Mouse (Mus musculus) limb, embryonic 10.5 days (tissue): ENCODE measurements at regions not wholly inside any gene's neighbourhood (a gene's known extent, or its start where the extent isn't known, plus 50 kb on each side); places are given as distances from the start of the nearest gene placed in this dataset.

ENCODE experiments used
- DNase-seq: peaks from one replicate; pipeline ENCODE4 v3.0.0-alpha.2; 2017; ENCODE audit warnings: low spot score
- H3K27ac ChIP-seq: fragments of 300-500 bp; sonication (generic); 2 replicates; pipeline ENCODE4 v1.5.1; 2016; ENCODE audit warnings: mild to moderate bottlenecking
- H3K27me3 ChIP-seq: fragments of 300-500 bp; sonication (generic); 2 replicates; pipeline ENCODE4 v1.6.1; 2016; ENCODE audit warnings: low read depth, mild to moderate bottlenecking; ENCODE audit not compliant: poor library complexity, severe bottlenecking
- H3K36me3 ChIP-seq: fragments of 300-500 bp; sonication (generic); 2 replicates; pipeline ENCODE4 v1.6.1; 2016; ENCODE audit warnings: mild to moderate bottlenecking, moderate library complexity
- H3K4me1 ChIP-seq: fragments of 300-500 bp; sonication (generic); 2 replicates; pipeline ENCODE4 v1.6.1; 2016
- H3K4me3 ChIP-seq: fragments of 300-500 bp; sonication (generic); 2 replicates; pipeline ENCODE4 v1.5.1; 2016; ENCODE audit warnings: mild to moderate bottlenecking, moderate library complexity
- H3K9me3 ChIP-seq: fragments of 300-500 bp; sonication (generic); replicated peaks from 2 replicates; pipeline ENCODE4 v1.6.1; 2016; ENCODE audit warnings: mild to moderate bottlenecking
- WGBS: fragments of 180-500 bp; shearing (Covaris S2); methylation state at CpG from one replicate; pipeline ENCODE4 v1.1.7; 2016; 5-methylcytosine and 5-hydroxymethylcytosine counted together

- WGBS = 62% methylated on average over 4 of the region's 4 CpGs
- no peak overlapping the region for H3K27ac ChIP-seq
These were observed 54.0 kb upstream of the Usp47 start for GRCm38 (mm10) chr7:111969198-111969887.

GRCm38 (mm10) chr7:111968261-111968660 is 55.0 kb upstream of the Usp47 start:
- Histone ChIP-seq H3K9me3 (no peaks in the 10 kb centered on the region), H3K27ac (no peak overlapping the region), H3K4me1 (no peaks in the 10 kb centered on the region), H3K36me3 (no peaks in the 10 kb centered on the region), H3K27me3 (no peaks in the 10 kb centered on the region), H3K4me3 (no peak overlapping the region)
- 72% methylated on average over 5 of the region's 5 CpGs for WGBS
- DNase-seq = no peak

More at GRCm38 (mm10) chr7:111969198-111969887, 54.0 kb upstream of the Usp47 start:
- H3K4me3 ChIP-seq = no peak overlapping the region
- no peaks in the 10 kb centered on the region for H3K27me3 ChIP-seq
- H3K9me3 ChIP-seq = no peaks in the 10 kb centered on the region
- H3K36me3 ChIP-seq = no peaks in the 10 kb centered on the region
- H3K4me1 ChIP-seq = no peaks in the 10 kb centered on the region
- DNase-seq = peak; percentile 71

DNA sequence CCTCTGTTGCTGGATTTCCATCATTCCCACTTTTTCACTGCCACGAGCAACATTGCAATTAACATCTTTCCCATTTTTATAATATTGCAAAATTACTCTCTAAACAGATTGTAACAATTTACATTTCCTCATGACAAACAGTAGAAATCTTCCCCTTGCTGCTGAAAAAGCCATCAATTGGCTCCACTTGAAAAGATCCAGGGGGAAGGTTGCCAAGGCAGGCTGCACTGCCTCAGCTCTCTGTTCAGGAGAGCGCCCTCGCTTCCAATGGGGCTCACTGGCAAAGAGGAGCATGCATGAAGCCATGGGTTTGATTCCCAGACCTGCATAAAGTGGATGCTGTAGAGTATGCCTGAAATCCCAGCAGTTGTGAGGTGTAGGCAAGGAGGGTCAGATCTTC is 56.6 kb upstream of the Usp47 start:
- Histone ChIP-seq H3K4me3 (no peak overlapping the region), H3K4me1 (no peaks in the 10 kb centered on the region), H3K27me3 (no peaks in the 10 kb centered on the region), H3K9me3 (no peaks in the 10 kb centered on the region), H3K36me3 (no peaks in the 10 kb centered on the region), H3K27ac (no peak overlapping the region)
- WGBS = 88% methylated on average over 3 of the region's 3 CpGs
- no peak for DNase-seq

DNA sequence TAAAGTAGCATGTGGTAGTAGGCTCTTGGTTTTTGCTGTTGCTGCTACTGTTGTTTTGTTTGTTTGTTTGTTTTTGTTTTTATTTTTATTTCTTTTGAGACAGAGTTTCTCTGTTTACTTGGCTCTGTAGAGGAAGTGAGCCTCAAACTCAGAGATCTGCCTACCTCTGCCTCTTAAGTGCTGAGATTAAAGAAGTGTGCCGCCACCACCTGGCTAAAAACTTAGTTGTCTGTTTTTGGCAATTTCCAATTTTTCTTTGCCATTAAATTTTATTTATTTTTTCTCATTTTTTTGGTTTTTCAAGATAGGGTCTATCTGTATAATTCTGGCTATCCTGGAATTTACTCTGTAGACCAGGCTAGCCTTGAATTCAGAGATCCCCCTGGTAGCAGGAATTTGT is 59.3 kb upstream of the Usp47 start:
- no peak for DNase-seq
- H3K4me1 ChIP-seq = no peaks in the 10 kb centered on the region
- H3K27ac ChIP-seq = no peak overlapping the region
- H3K36me3 ChIP-seq = no peaks in the 10 kb centered on the region
- no peaks in the 10 kb centered on the region for H3K27me3 ChIP-seq
- WGBS = 84% methylated on average over 1 of the region's 1 CpGs
- no peak overlapping the region for H3K4me3 ChIP-seq
- H3K9me3 ChIP-seq = no peaks in the 10 kb centered on the region

DNA sequence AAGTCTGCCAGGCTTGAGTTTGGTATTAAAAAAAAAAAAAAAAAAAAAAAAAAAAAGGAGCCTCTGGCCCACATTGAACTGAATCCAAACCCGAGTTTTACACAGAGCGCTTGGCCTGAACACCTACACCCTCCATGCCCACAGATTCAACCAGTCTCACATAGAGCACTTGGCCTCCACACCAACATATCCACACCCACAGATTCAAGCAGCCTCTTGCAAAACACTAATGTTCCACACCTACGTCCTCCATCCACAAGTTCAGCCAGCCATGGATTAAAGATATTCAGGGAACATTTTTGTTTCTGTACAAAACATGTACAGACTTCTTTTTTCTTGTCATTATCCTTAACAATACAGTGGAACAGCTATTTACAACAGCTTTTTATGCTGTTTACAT is 63.3 kb upstream of the Usp47 start:
- Histone ChIP-seq H3K27me3 (no peaks in the 10 kb centered on the region), H3K4me3 (no peak overlapping the region), H3K9me3 (no peaks in the 10 kb centered on the region), H3K36me3 (no peaks in the 10 kb centered on the region), H3K4me1 (no peaks in the 10 kb centered on the region), H3K27ac (no peak overlapping the region)
- DNase-seq = no peak
- WGBS = 92% methylated on average over 3 of the region's 3 CpGs

DNA sequence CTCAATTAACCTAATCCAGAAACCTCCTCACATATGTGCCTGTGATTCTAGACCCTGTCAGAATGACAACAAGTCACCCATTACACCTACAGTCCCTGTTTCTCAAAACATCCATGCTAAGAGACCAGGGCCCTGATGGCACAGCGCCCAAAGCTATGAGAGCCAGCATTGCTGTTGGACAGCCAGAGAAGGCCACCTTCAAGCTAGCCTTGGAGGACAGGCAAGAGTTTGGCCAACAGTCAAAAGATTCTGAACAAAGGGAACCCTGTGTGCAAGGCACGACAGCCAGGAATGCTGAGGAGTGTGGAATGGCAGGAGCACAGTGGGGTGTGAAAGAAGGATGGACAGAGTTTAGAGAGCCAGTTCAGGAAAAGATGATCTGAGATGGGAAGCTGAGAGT is 66.6 kb upstream of the Usp47 start:
- 78% methylated on average over 2 of the region's 2 CpGs for WGBS
- Histone ChIP-seq H3K27ac (no peak overlapping the region), H3K36me3 (no peaks in the 10 kb centered on the region), H3K27me3 (no peaks in the 10 kb centered on the region), H3K4me3 (no peak overlapping the region), H3K9me3 (no peaks in the 10 kb centered on the region), H3K4me1 (no peaks in the 10 kb centered on the region)
- DNase-seq = no peak

- H3K27ac ChIP-seq = no peak overlapping the region
- 91% methylated on average over 4 of the region's 4 CpGs for WGBS
- no peak for DNase-seq
- no peaks in the 10 kb centered on the region for H3K4me1 ChIP-seq
- H3K27me3 ChIP-seq = no peaks in the 10 kb centered on the region
- no peaks in the 10 kb centered on the region for H3K36me3 ChIP-seq
- H3K4me3 ChIP-seq = no peak overlapping the region
- H3K9me3 ChIP-seq = no peaks in the 10 kb centered on the region
These were observed 83.7 kb upstream of the Usp47 start for GRCm38 (mm10) chr7:111939631-111940030.

- H3K4me1 ChIP-seq = no peaks in the 10 kb centered on the region
- no peak overlapping the region for H3K27ac ChIP-seq
- WGBS = 84% methylated on average over 3 of the region's 3 CpGs
- no peaks in the 10 kb centered on the region for H3K27me3 ChIP-seq
- no peaks in the 10 kb centered on the region for H3K36me3 ChIP-seq
- no peak overlapping the region for H3K4me3 ChIP-seq
- DNase-seq = no peak
- no peaks in the 10 kb centered on the region for H3K9me3 ChIP-seq
These were observed 85.8 kb upstream of the Usp47 start for GRCm38 (mm10) chr7:111937547-111937946.

- no peak overlapping the region for H3K27ac ChIP-seq
- no peaks in the 10 kb centered on the region for H3K9me3 ChIP-seq
- no peaks in the 10 kb centered on the region for H3K27me3 ChIP-seq
- no peak for DNase-seq
- WGBS = 75% methylated on average over 2 of the region's 2 CpGs
- H3K36me3 ChIP-seq = no peaks in the 10 kb centered on the region
- no peak overlapping the region for H3K4me3 ChIP-seq
- no peaks in the 10 kb centered on the region for H3K4me1 ChIP-seq
These were observed 86.2 kb upstream of the Usp47 start for GRCm38 (mm10) chr7:111937102-111937501.

DNA sequence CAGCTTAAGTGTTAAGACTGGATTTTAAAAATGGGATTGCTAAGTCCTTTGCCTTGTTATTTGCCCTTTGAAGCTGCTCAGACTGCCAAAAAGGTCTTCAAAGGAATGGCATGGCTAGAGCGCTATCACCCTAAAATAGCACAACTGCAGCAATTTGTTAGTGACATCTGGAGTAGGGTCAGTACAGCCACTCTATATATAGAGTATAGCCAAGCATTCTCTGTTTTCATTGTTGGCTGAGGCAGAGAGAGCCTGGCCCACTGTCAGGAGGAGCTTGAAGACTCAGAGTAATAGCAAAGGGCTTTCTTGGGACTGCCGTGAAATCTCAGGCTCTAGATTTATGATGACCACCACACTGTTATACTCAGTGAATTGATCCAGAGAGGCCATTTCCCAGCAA is 90.6 kb upstream of the Usp47 start:
- no peak overlapping the region for H3K27ac ChIP-seq
- H3K27me3 ChIP-seq = no peaks in the 10 kb centered on the region
- H3K4me1 ChIP-seq = no peaks in the 10 kb centered on the region
- H3K4me3 ChIP-seq = no peak overlapping the region
- WGBS = 80% methylated on average over 2 of the region's 2 CpGs
- DNase-seq = no peak
- no peaks in the 10 kb centered on the region for H3K9me3 ChIP-seq
- no peaks in the 10 kb centered on the region for H3K36me3 ChIP-seq

DNA sequence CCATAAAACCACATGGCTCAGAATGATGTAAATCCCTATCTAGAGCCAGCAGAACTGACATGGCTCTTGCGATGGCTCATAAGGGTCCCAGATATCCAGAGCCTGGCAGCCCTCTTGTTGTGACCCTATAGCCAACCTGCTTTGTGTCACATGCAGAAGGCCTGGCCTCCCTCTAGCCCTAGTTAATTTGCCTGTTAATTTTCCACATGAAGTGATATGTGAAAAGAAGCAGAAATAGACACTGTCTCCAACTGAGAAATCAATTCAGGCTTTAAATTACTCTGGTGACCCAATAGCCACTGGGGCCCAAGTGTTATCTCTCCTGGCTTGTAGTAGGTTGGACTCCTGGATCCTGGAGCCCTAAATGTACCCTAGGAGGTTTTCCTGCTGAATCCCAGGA is 103.3 kb upstream of the Usp47 start:
- Histone ChIP-seq H3K27me3 (no peaks in the 10 kb centered on the region), H3K9me3 (no peaks in the 10 kb centered on the region), H3K4me1 (no peaks in the 10 kb centered on the region), H3K36me3 (no peaks in the 10 kb centered on the region), H3K4me3 (no peak overlapping the region), H3K27ac (no peak overlapping the region)
- 84% methylated on average over 1 of the region's 1 CpGs for WGBS
- DNase-seq = no peak

DNA sequence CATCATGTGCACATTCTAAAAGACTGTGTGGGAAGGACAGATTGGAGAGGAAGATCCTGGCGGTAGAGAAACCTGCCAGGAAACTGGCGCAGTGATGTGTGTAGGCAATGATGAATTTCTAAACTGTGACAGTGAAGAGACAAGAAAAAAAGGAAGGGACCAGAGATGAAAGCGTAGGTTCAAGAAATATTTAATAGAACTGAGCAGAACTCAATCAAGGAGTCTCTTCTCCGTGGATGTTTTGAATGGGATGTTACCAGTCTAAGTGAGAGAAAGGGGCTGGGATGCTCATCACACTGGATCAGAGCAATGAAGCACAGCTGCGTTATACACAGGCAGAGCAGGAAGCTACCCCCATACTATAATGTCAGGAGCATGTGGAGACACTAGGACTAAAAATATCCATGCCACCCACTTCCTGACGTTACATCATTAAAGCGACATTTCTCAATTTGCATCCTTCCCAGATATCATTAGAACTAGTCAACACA is 119.5 kb upstream of the Usp47 start:
- Histone ChIP-seq H3K4me1 (no peaks in the 10 kb centered on the region), H3K27me3 (no peaks in the 10 kb centered on the region), H3K36me3 (no peaks in the 10 kb centered on the region), H3K9me3 (no peaks in the 10 kb centered on the region), H3K4me3 (no peak overlapping the region), H3K27ac (no peak overlapping the region)
- DNase-seq = no peak
- 90% methylated on average over 7 of the region's 7 CpGs for WGBS

GRCm38 (mm10) chr7:111897016-111897415 is 117.2 kb upstream of the Galnt18 start:
- Histone ChIP-seq H3K36me3 (no peaks in the 10 kb centered on the region), H3K4me3 (no peak overlapping the region), H3K9me3 (no peaks in the 10 kb centered on the region), H3K27me3 (no peaks in the 10 kb centered on the region), H3K27ac (no peak overlapping the region), H3K4me1 (peaks cover 4% of the 10 kb centered on the region; the same call in 1 of the 2 replicates)
- 87% methylated on average over 1 of the region's 1 CpGs for WGBS
- DNase-seq = no peak

- Histone ChIP-seq H3K27me3 (no peaks in the 10 kb centered on the region), H3K27ac (no peak overlapping the region), H3K36me3 (no peaks in the 10 kb centered on the region), H3K4me3 (no peak overlapping the region), H3K9me3 (no peaks in the 10 kb centered on the region), H3K4me1 (peaks cover 4% of the 10 kb centered on the region; the same call in 1 of the 2 replicates)
- no peak for DNase-seq
- 76% methylated on average over 5 of the region's 5 CpGs for WGBS
These were observed 116.5 kb upstream of the Galnt18 start for GRCm38 (mm10) chr7:111896255-111896654.
